Mouse (Mus musculus) T-cell, adult 2 months (primary cell): ENCODE measurements around the gene Nmt1.
A peak's percentile ranks its signal among the peaks of the same experiment; 100 is the strongest.

Source experiments
- DNase-seq: peaks from one replicate; pipeline ENCODE4 v3.0.0; 2022; ENCODE audit warnings: low spot score

Nmt1 gene

GRCm38 (mm10) chr11:103043982-103044381 lies 16.0 kb downstream of the Nmt1 start:
- DNase-seq, result no peak

GRCm38 (mm10) chr11:103046286-103046685 lies 18.3 kb downstream of the Nmt1 start:
- DNase-seq, result no peak

GRCm38 (mm10) chr11:103049611-103050010 lies 21.6 kb downstream of the Nmt1 start:
- DNase-seq, result no peak

GRCm38 (mm10) chr11:103050153-103050552 lies 22.2 kb downstream of the Nmt1 start:
- DNase-seq, result no peak

- DNase-seq, result no peak
Measured at GRCm38 (mm10) chr11:103051249-103051691, 23.3 kb downstream of the Nmt1 start.

- DNase-seq, result no peak
Measured at GRCm38 (mm10) chr11:103052078-103052477, 24.1 kb downstream of the Nmt1 start.

- no peak for DNase-seq
Measured at GRCm38 (mm10) chr11:103053191-103054076, 25.4 kb downstream of the Nmt1 start.

GRCm38 (mm10) chr11:103054798-103055197 lies 26.8 kb downstream of the Nmt1 start:
- peak; percentile 60 for DNase-seq

- DNase-seq, result no peak
Measured at GRCm38 (mm10) chr11:103056636-103057035, 28.6 kb downstream of the Nmt1 start.

GRCm38 (mm10) chr11:103058499-103059085 lies 30.6 kb downstream of the Nmt1 start:
- DNase-seq, result no peak

- no peak for DNase-seq
Measured at GRCm38 (mm10) chr11:103066191-103067050, 38.4 kb downstream of the Nmt1 start.

GRCm38 (mm10) chr11:103067051-103067361 lies 39.0 kb downstream of the Nmt1 start:
- DNase-seq, result no peak

- no peak for DNase-seq
Measured at GRCm38 (mm10) chr11:103067457-103068001, 39.5 kb downstream of the Nmt1 start.

GRCm38 (mm10) chr11:103068272-103068671 lies 40.3 kb downstream of the Nmt1 start:
- DNase-seq, result no peak

GRCm38 (mm10) chr11:103068884-103069283 lies 40.9 kb downstream of the Nmt1 start:
- DNase-seq, result no peak

- DNase-seq, result no peak
Measured at GRCm38 (mm10) chr11:103069731-103070130, 41.7 kb downstream of the Nmt1 start.

- DNase-seq, result no peak
Measured at GRCm38 (mm10) chr11:103070322-103070880, 42.4 kb downstream of the Nmt1 start.

- no peak for DNase-seq
Measured at GRCm38 (mm10) chr11:103073671-103074070, 45.7 kb downstream of the Nmt1 start.

- DNase-seq, result no peak
Measured at GRCm38 (mm10) chr11:103074121-103074650, 46.2 kb downstream of the Nmt1 start.

- DNase-seq, result no peak
Measured at GRCm38 (mm10) chr11:103074796-103075323, 46.9 kb downstream of the Nmt1 start.

GRCm38 (mm10) chr11:103076010-103076409 lies 48.0 kb downstream of the Nmt1 start:
- no peak for DNase-seq
